20 mouse cellular contexts compared by ENCODE assay signal in the genomic region with DNA sequence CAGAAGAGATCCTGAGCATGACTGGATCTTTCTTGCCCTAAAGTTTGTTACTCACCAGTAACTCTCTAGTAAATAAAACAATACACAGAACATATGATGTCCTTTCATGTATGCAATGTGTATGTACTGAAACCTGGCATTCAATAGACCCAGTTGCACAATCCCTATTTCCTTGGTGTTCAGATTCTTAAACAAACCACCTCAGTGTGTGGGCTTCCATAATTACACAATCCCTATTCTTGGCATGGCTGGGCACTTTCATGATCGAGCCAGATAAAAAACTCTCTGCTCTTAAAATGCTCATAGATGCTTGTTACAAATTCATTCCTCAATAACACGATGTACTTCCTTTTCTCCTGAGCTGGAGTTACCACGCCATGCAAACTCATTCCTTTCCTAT. TPM values are rescaled to one million over a fixed set of nuclear protein-coding genes. Genes with fewer than 3 reads are reported as not detected.
"Had no signal": no experiment of that assay in that cellular context is flagged by ENCODE, and none has a peak within 500 bp of the region (broad histone marks: within the 10 kb centered on the region; RNA-seq: fewer than 3 reads in every experiment).

No protein-coding gene starts in this region.

- ATAC-seq: intestine, postnatal 0 days; midbrain, embryonic 13.5 days had no signal

- H3K27me3 ChIP-seq: limb, embryonic 12.5 days; midbrain, embryonic 13.5 days had no signal

- DNase-seq: kidney, adult 9 months; kidney, postnatal 36 days; layer of hippocampus, adult 9-11 months; layer of hippocampus, postnatal 36 days; liver; lung, adult 2 months; lung, postnatal 14 days; thymus, adult 2 months; thymus, postnatal 25 days had no signal

RNA-seq across cellular contexts. Expression of a gene that starts 21.8 kb away (rescaled TPM):
- total RNA-seq: layer of hippocampus, adult 18-20 months; layer of hippocampus, postnatal 36 days; left cerebral cortex, postnatal 36 days; megakaryocyte progenitor cell, adult 5-6 weeks; midbrain, postnatal 0 days had no signal
- polyA plus RNA-seq: intestine, postnatal 0 days; liver, embryonic 14.5 days; lung, adult 2 months; midbrain, embryonic 13.5 days; midbrain, postnatal 0 days; neural tube, embryonic 14.5 days; stomach, embryonic 14.5 days; testis, adult 2 months; thymus, adult 2 months had no signal
